Mouse (Mus musculus): ENCODE results near the gene Arhgef19. TPM values are rescaled to one million over a fixed set of nuclear protein-coding genes. Genes with fewer than 3 reads are reported as not detected.

The Arhgef19 gene
- polyA plus RNA-seq, 1 experiment = 16.4 TPM

DNA sequence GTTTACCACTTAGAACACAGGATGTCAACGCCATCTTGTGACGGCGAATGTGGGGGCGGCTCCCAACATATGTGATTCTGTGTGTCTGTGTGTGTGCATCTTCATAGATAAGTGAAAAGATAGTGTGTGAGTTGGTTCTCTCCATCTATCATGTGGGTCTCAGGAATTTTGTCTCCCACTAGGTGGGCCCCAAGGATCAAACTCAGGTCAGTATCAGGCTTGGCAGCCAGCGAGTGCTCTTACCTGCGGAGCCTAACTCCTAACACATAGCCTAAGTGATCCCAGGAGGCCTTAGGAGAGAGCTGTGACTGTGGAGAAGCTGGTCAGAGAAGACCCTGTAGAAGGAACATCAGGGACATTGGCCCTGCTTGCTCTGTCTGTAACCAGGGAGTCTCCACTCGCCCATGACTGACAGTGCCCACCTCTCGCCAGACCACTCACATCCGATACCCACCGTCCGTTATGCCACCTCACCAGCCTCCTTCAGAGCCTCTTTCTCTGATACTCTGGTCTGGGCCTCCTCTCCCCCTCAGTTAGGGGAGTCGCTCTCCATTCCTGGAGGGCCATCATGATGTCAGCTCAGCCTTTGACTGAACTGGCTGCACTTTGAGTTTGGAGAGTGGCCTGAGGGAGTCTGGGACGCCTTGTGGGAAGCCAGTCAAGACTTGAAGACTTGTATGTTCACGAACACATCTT, 28.6 kb upstream of the Arhgef19 start:
- no peak overlapping the region for H3K27ac ChIP-seq (ENCODE audit: insufficient read depth, low read length)
- no peaks in the 10 kb centered on the region for H3K4me1 ChIP-seq (ENCODE audit: control insufficient read depth, insufficient read depth, low read length)
- H3K4me3 ChIP-seq (ENCODE audit: insufficient read depth, low read length) = peak overlapping the region; percentile 24; the same call in 1 of the 2 replicates
- no peak for TF ChIP-seq CTCF (IDR thresholded peaks at IDR 0.05; ENCODE audit: borderline replicate concordance, insufficient read depth, low read length)
- no peak for TF ChIP-seq POLR2A (IDR thresholded peaks at IDR 0.05; ENCODE audit: low read depth, low read length)

- TF ChIP-seq POLR2A (IDR thresholded peaks at IDR 0.05; ENCODE audit: low read depth, low read length) = no peak
- no peak for TF ChIP-seq CTCF (IDR thresholded peaks at IDR 0.05; ENCODE audit: borderline replicate concordance, insufficient read depth, low read length)
- Histone ChIP-seq H3K27ac (ENCODE audit: insufficient read depth, low read length) (no peak overlapping the region), H3K4me1 (ENCODE audit: control insufficient read depth, insufficient read depth, low read length) (no peaks in the 10 kb centered on the region), H3K4me3 (ENCODE audit: insufficient read depth, low read length) (no peak overlapping the region)
Observed at GRCm38 (mm10) chr4:141211646-141212045, 27.7 kb upstream of the Arhgef19 start.

DNA sequence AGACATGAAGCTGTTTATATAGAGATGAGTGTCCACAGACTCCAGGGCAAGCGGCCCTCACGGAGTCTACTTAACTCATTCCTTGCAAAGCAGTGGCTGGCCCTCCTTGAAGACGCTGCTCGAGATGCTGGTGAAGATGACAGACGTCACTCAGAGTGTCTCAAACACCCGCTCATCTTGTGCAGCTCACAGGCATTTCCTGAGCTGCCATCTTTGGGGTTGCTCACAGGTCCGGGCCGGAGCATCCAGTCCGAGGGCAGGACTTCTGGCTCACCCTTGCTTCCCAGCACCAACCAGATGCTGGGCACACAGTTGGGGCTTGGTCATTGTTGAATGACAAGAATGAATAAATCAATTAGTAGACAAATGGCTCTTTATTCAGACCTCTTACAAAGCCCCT, 26.4 kb upstream of the Arhgef19 start:
- H3K4me3 ChIP-seq (ENCODE audit: insufficient read depth, low read length) = no peak overlapping the region
- H3K27ac ChIP-seq (ENCODE audit: insufficient read depth, low read length) = no peak overlapping the region
- no peaks in the 10 kb centered on the region for H3K4me1 ChIP-seq (ENCODE audit: control insufficient read depth, insufficient read depth, low read length)
- no peak for TF ChIP-seq POLR2A (IDR thresholded peaks at IDR 0.05; ENCODE audit: low read depth, low read length)
- no peak for TF ChIP-seq CTCF (IDR thresholded peaks at IDR 0.05; ENCODE audit: borderline replicate concordance, insufficient read depth, low read length)

DNA sequence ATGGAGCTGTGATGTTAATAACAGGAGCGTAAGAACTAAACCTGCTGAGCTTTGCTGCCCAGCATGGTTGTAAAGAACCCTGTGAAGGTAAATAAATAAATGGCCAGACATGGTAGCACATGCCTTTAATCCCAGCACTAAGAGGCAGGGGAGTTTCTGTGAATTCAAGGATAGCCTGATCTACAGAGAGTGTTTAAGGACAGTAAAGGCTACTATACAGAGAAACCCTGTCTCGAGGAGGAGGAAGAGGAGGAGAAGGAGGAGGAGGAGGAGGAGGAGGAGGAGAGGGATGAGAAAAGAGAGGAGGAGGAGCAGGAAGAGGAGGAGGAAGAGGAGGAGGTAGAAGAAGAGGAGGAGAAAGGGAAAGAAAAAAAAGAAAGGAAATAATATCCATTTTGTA, 26.0 kb upstream of the Arhgef19 start:
- 0 out of 2 replicates have a peak overlapping the region, but pooled peaks have one; percentile 3 for H3K4me3 ChIP-seq (ENCODE audit: insufficient read depth, low read length)
- TF ChIP-seq POLR2A (IDR thresholded peaks at IDR 0.05; ENCODE audit: low read depth, low read length) (no peak), CTCF (IDR thresholded peaks at IDR 0.05; ENCODE audit: borderline replicate concordance, insufficient read depth, low read length) (no peak)
- no peak overlapping the region for H3K27ac ChIP-seq (ENCODE audit: insufficient read depth, low read length)

GRCm38 (mm10) chr4:141213770-141214336, 25.4 kb upstream of the Arhgef19 start, which contains the start of gene Rsg1:
Gene Rsg1 (plus strand): TSS chr4:141213956.
- peak within 1 kb of the TSS; percentile 68 for H3K4me3 ChIP-seq (ENCODE audit: insufficient read depth, low read length)
- H3K4me1 ChIP-seq (ENCODE audit: control insufficient read depth, insufficient read depth, low read length) = no peaks in the 10 kb centered on the region
- H3K27ac ChIP-seq (ENCODE audit: insufficient read depth, low read length) = no peak within 1 kb of the TSS
- TF ChIP-seq CTCF (IDR thresholded peaks at IDR 0.05; ENCODE audit: borderline replicate concordance, insufficient read depth, low read length) = no peak
- peak; percentile 46 for TF ChIP-seq POLR2A (IDR thresholded peaks at IDR 0.05; ENCODE audit: low read depth, low read length)

More for the DNA sequence above, 26.0 kb upstream of the Arhgef19 start:
- no peaks in the 10 kb centered on the region for H3K4me1 ChIP-seq (ENCODE audit: control insufficient read depth, insufficient read depth, low read length)

DNA sequence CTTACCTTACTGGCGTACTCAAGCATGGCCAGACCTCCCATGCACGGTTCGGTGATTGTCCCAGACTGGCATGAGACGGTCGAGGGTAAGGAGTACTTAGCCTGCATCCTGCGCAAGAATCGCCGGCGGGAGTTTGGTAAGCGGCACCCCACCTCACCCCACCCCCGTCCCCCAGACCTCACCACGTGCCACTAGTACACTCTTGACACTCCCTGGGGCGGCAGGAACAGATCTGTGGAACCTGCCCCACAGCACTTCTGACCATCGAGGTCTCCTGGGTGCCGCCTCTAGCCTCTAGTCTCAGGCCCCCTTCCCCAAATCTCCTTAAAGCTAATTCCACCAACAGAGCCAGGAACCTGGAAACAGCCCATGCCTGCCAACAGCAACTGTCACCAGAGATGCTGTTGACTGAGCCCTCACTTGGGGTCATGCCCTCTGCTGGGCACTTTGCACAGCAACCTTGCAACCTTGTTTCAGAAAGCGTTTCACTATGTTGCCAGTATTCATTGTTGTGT, 24.9 kb upstream of the Arhgef19 start:
- Histone ChIP-seq H3K4me3 (ENCODE audit: insufficient read depth, low read length) (peak overlapping the region; percentile 68), H3K27ac (ENCODE audit: insufficient read depth, low read length) (no peak overlapping the region), H3K4me1 (ENCODE audit: control insufficient read depth, insufficient read depth, low read length) (no peaks in the 10 kb centered on the region)
- TF ChIP-seq CTCF (IDR thresholded peaks at IDR 0.05; ENCODE audit: borderline replicate concordance, insufficient read depth, low read length) (peak; percentile 62; the same call in 1 of the 2 replicates), POLR2A (IDR thresholded peaks at IDR 0.05; ENCODE audit: low read depth, low read length) (no peak)

DNA sequence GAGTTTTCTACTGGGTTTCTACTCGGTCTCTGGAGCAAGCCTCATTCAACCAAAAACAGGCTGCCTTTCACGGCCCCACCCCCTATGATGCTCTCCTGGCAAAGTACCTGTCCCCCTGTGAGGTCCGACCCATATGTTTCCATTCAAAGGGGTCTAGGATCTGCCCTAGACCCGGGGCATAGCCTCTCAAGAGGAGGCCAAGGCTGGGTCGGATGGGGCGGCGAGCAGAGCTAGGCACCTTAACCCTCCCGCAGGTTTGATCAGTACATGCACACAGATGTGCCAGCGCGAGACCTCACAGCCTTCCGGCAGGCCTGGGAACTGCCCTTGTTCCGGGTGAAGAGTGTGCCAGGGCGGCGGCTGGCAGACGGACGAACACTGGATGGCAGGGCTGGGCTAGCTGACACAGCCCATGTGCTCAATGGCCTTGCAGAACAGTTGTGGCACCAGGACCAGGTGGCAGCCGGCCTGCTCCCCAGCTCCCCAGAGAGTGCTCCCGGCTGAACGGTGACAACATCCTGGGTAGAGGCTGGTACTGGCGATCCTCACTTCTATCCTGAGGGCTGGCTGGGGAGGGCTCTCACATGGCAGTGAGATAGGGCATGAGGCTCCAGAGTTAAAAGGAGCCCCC, 19.6 kb upstream of the Arhgef19 start:
- TF ChIP-seq CTCF (IDR thresholded peaks at IDR 0.05; ENCODE audit: borderline replicate concordance, insufficient read depth, low read length) (no peak), POLR2A (IDR thresholded peaks at IDR 0.05; ENCODE audit: low read depth, low read length) (no peak)
- no peak overlapping the region for H3K4me3 ChIP-seq (ENCODE audit: insufficient read depth, low read length)
- H3K27ac ChIP-seq (ENCODE audit: insufficient read depth, low read length) = no peak overlapping the region
- H3K4me1 ChIP-seq (ENCODE audit: control insufficient read depth, insufficient read depth, low read length) = no peaks in the 10 kb centered on the region

- H3K4me3 ChIP-seq (ENCODE audit: insufficient read depth, low read length) = no peak overlapping the region
- H3K27ac ChIP-seq (ENCODE audit: insufficient read depth, low read length) = no peak overlapping the region
- no peak for TF ChIP-seq CTCF (IDR thresholded peaks at IDR 0.05; ENCODE audit: borderline replicate concordance, insufficient read depth, low read length)
- no peak for TF ChIP-seq POLR2A (IDR thresholded peaks at IDR 0.05; ENCODE audit: low read depth, low read length)
- no peaks in the 10 kb centered on the region for H3K4me1 ChIP-seq (ENCODE audit: control insufficient read depth, insufficient read depth, low read length)
Observed at GRCm38 (mm10) chr4:141221848-141222247, 17.5 kb upstream of the Arhgef19 start.

- TF ChIP-seq CTCF (IDR thresholded peaks at IDR 0.05; ENCODE audit: borderline replicate concordance, insufficient read depth, low read length) (no peak), POLR2A (IDR thresholded peaks at IDR 0.05; ENCODE audit: low read depth, low read length) (no peak)
Observed at GRCm38 (mm10) chr4:141222752-141223151, 16.5 kb upstream of the Arhgef19 start.

More at GRCm38 (mm10) chr4:141222752-141223151, 16.5 kb upstream of the Arhgef19 start:
- Histone ChIP-seq H3K4me3 (ENCODE audit: insufficient read depth, low read length) (no peak overlapping the region), H3K4me1 (ENCODE audit: control insufficient read depth, insufficient read depth, low read length) (no peaks in the 10 kb centered on the region), H3K27ac (ENCODE audit: insufficient read depth, low read length) (no peak overlapping the region)

Data from embryonic fibroblast, embryonic 13.5 days (primary cell).